Mouse (Mus musculus) C2C12 (cell line): ENCODE measurements at regions not wholly inside any gene's neighbourhood (a gene's known extent, or its start where the extent isn't known, plus 50 kb on each side); places are given as distances from the start of the nearest gene placed in this dataset.

ENCODE experiments used
- H3K27me3 ChIP-seq: one replicate; pipeline ENCODE4 v1.6.1; 2011; ENCODE audit not compliant: control insufficient read depth, insufficient read depth, insufficient read length
- H3K36me3 ChIP-seq: one replicate; pipeline ENCODE4 v1.6.1; 2011; ENCODE audit not compliant: control insufficient read depth, insufficient read depth
- H3K4me3 ChIP-seq: one replicate; pipeline ENCODE4 v1.5.1; 2011; ENCODE audit warnings: mild to moderate bottlenecking, control low read depth; ENCODE audit not compliant: poor library complexity, insufficient read depth, severe bottlenecking
- H3K79me2 ChIP-seq: one replicate; pipeline ENCODE4 v1.6.1; 2011; ENCODE audit not compliant: control insufficient read depth, insufficient read depth
- H3K79me3 ChIP-seq: one replicate; pipeline ENCODE4 v1.6.1; 2011; ENCODE audit warnings: low read depth, control low read depth
- H3ac ChIP-seq: one replicate; pipeline ENCODE3; 2011; ENCODE audit warnings: low read depth; ENCODE audit not compliant: control insufficient read depth, insufficient read length
- CEBPB ChIP-seq: IDR thresholded peaks from one replicate; pipeline ENCODE4 v1.6.1; 2011; ENCODE audit warnings: low read depth, mild to moderate bottlenecking, control low read depth, moderate library complexity
- CTCF ChIP-seq: IDR thresholded peaks from one replicate; pipeline ENCODE4 v1.5.1; 2011; ENCODE audit not compliant: control insufficient read depth, insufficient read depth, insufficient read length
- FOSL1 ChIP-seq: IDR thresholded peaks from one replicate; pipeline ENCODE4 v1.8.0; 2011; ENCODE audit warnings: mild to moderate bottlenecking, low read length; ENCODE audit not compliant: poor library complexity, insufficient read depth, severe bottlenecking
- MAX ChIP-seq: IDR thresholded peaks from one replicate; pipeline ENCODE4 v1.6.1; 2011; ENCODE audit warnings: mild to moderate bottlenecking, control low read depth
- MYOD1 ChIP-seq: IDR thresholded peaks from one replicate; pipeline ENCODE4 v1.6.1; 2011; ENCODE audit warnings: low read depth; ENCODE audit not compliant: control insufficient read depth, insufficient read length
- MYOG ChIP-seq: IDR thresholded peaks from one replicate; pipeline ENCODE4 v1.6.1; 2011; ENCODE audit not compliant: control insufficient read depth, insufficient read length; ENCODE audit errors: extremely low read depth
- USF1 ChIP-seq: IDR thresholded peaks from one replicate; pipeline ENCODE4 v1.6.1; 2011; ENCODE audit warnings: low read depth, mild to moderate bottlenecking, control low read depth, moderate library complexity

DNA sequence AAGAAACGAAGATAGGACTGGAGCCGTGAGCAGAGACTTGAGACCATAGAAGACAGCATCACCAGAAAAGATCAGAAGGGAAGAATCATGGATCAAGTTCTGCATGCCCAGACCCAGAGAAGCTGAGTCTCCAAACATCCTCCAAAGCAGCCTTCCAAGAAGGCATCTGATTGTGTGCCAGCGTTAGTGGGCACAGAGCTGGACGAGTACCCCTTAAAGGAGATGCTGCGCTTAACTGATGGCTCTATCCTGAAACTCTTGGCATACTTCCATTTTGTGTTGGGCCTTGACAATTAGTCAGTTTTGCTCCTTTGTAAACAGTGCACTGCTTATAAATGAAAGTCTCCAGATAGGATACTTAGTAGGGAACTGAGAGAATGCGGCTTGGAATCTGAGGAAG is 119.8 kb downstream of the Il20rb start:
- Histone ChIP-seq H3K36me3 (no peaks in the 10 kb centered on the region), H3K27me3 (no peaks in the 10 kb centered on the region), H3K4me3 (no peak overlapping the region), H3K79me2 (no peaks in the 10 kb centered on the region), H3ac (no peak overlapping the region), H3K79me3 (no peaks in the 10 kb centered on the region)
- TF ChIP-seq MYOD1: no peak
- no peak for TF ChIP-seq MYOG
- no peak for TF ChIP-seq CTCF
- TF ChIP-seq CEBPB: no peak
- no peak for TF ChIP-seq MAX
- no peak for TF ChIP-seq USF1
- TF ChIP-seq FOSL1: no peak

DNA sequence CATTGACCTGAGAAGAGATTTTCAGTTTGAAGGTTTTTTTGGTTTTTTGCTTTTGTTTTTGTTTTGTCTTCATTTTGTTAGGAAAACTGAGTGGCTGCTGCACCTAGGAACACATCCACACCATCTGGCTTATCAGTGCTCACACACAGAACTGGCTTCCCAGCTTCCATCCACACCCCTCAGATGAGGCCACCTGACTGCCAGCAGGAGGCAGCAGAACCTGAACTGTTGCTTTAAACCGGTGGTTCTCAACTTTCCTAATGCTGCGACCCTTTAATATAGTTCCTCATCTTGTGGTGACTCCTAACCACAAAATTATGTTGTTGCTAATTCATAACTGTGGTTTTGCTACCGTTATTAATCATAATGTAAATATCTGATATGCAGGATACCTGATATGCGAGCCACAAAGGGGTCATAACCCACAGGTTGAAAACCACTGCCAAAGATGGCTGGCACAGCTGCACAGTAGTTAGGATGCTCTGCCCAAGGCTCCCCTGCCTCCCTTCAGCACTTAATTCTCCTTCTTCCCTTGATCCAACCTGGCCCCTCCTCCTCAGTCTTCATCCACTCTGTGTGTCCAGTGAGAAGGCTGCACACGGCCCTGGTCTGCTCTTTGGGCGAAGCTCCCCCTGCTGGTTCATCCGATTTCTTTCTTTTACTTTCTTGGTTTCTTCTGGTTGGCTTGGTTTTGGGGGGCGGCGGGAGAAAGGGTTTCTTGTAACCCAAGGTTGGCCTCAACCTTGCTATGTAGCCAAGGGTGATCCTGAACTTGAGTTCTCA is 126.5 kb downstream of the Il20rb start:
- Histone ChIP-seq H3ac (no peak overlapping the region), H3K4me3 (no peak overlapping the region), H3K79me2 (no peaks in the 10 kb centered on the region), H3K27me3 (peaks cover 6% of the 10 kb centered on the region), H3K36me3 (no peaks in the 10 kb centered on the region), H3K79me3 (no peaks in the 10 kb centered on the region)
- TF ChIP-seq CEBPB: no peak

DNA sequence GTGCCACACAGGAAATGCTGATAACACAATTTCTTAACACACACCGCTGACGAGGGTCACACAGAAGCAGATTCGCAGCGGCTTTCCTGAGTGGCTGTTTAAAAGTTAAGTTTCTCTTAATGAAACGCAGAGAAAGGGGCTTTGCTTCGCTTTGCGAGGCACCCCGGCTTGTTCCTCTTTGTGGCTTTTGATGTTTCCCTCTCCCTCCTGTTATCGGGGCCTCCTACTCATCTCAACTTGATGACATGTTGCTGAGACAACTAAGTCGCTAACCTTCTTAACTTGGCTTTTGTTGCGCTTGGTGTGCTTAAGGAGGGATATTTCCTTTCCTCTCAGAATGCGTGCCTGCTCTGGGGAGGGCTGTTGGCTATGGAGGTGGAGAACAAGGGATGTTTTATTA is 129.0 kb downstream of the Il20rb start:
- no peak overlapping the region for H3K4me3 ChIP-seq
- H3ac ChIP-seq: no peak overlapping the region
- H3K79me2 ChIP-seq: no peaks in the 10 kb centered on the region
- H3K79me3 ChIP-seq: no peaks in the 10 kb centered on the region
- no peaks in the 10 kb centered on the region for H3K36me3 ChIP-seq
- peaks cover 6% of the 10 kb centered on the region for H3K27me3 ChIP-seq
- TF ChIP-seq FOSL1: no peak
- no peak for TF ChIP-seq CEBPB
- TF ChIP-seq CTCF: no peak
- TF ChIP-seq USF1: no peak
- TF ChIP-seq MYOG: no peak
- TF ChIP-seq MAX: no peak
- no peak for TF ChIP-seq MYOD1

DNA sequence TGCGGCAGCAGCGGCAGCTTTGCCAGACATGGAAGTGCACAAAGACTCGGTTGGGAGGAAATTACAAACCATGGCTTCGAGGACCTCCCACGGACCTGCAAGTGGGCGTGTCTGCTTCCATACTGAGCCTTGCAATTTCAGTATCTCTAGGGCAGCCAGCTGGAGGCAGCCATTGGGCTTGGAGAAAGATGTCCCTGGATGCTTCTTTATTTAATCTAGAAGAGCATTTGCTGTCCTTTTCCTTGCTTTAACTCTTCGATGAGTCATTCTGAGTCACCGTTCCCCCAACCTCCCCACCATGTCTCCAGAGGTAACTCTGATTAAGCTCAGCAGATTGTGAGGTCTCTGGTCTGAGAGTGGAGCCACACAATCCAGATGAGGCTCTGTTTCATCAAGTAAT is 145.8 kb downstream of the Il20rb start:
- H3K4me3 ChIP-seq: no peak overlapping the region
- H3K79me3 ChIP-seq: no peaks in the 10 kb centered on the region
- no peaks in the 10 kb centered on the region for H3K79me2 ChIP-seq
- no peak for TF ChIP-seq MYOG
- no peak for TF ChIP-seq CEBPB
- no peaks in the 10 kb centered on the region for H3K36me3 ChIP-seq
- H3K27me3 ChIP-seq: no peaks in the 10 kb centered on the region
- H3ac ChIP-seq: no peak overlapping the region

DNA sequence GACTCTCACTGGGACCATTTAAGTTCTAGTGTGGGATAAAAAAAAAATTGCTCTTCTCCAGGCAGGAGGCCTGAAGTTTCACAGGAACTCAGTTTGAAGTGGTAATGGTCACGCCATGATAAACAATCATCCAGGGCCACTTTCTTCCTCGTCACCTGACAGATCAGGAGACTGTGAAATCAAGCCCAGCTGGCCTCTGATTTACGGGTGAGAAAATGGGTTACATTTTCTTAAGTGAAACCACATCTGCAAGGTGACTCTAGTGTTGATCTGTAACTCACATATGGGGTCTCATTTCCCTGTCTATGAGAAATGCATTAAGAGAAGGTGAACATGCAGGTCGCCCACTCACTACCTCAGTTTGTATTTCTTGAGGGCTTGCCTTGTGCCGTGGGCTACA is 178.8 kb downstream of the Il20rb start:
- Histone ChIP-seq H3K27me3 (no peaks in the 10 kb centered on the region), H3K79me2 (no peaks in the 10 kb centered on the region), H3ac (no peak overlapping the region), H3K4me3 (no peak overlapping the region), H3K36me3 (no peaks in the 10 kb centered on the region), H3K79me3 (no peaks in the 10 kb centered on the region)
- no peak for TF ChIP-seq MYOG
- no peak for TF ChIP-seq MYOD1
- no peak for TF ChIP-seq MAX
- TF ChIP-seq CEBPB: no peak
- TF ChIP-seq CTCF: no peak
- no peak for TF ChIP-seq USF1
- TF ChIP-seq FOSL1: no peak

GRCm38 (mm10) chr9:100307364-100307763 is 179.2 kb downstream of the Il20rb start:
- no peak for TF ChIP-seq MYOG
- TF ChIP-seq USF1: no peak
- no peak for TF ChIP-seq FOSL1
- no peak for TF ChIP-seq CEBPB
- TF ChIP-seq CTCF: no peak
- Histone ChIP-seq H3K27me3 (no peaks in the 10 kb centered on the region), H3K79me2 (no peaks in the 10 kb centered on the region), H3K79me3 (no peaks in the 10 kb centered on the region), H3ac (no peak overlapping the region), H3K4me3 (no peak overlapping the region), H3K36me3 (no peaks in the 10 kb centered on the region)
